Mouse (Mus musculus): ENCODE measurements around the gene Ugt1a2.

GRCm38 (mm10) chr1:88227482-88227881, 27.1 kb downstream of the Ugt1a2 start:
- TF ChIP-seq GATA1 (IDR thresholded peaks at IDR 0.05; ENCODE audit: low read length) (no peak), TAL1 (IDR thresholded peaks at IDR 0.05; ENCODE audit: low read length) (no peak)
